Mouse (Mus musculus): Measurements from ENCODE around the gene Siglec1.

- no peak for TF ChIP-seq CTCF (conservative IDR thresholded peaks at IDR 0.05; ENCODE audit: low read length)
- no peak for TF ChIP-seq POU5F1 (IDR thresholded peaks at IDR 0.05; ENCODE audit: borderline replicate concordance, low read length)
- no peak for TF ChIP-seq NANOG (IDR thresholded peaks at IDR 0.05; ENCODE audit: borderline replicate concordance, low read length)
Measured at GRCm38 (mm10) chr2:131053851-131054645, 32.5 kb downstream of the Siglec1 start.

All from E14TG2a.4 (cell line).